Mouse (Mus musculus) hindbrain, embryonic 13.5 days (tissue): ENCODE measurements around the gene Rnf38. TPM values are rescaled to one million over a fixed set of nuclear protein-coding genes. Genes with fewer than 3 reads are reported as not detected.

Experiments
- ATAC-seq: fragments of 200-750 bp; cut with Nextera tagmentation; 2 replicates; pipeline ENCODE4 v1.8.0; 2017; ENCODE audit warnings: moderate TSS enrichment; ENCODE audit not compliant: low FRiP score
- H3K27ac ChIP-seq: fragments of 300-500 bp; sonication (generic); 2 replicates; pipeline ENCODE4 v1.5.1; 2015; ENCODE audit warnings: inconsistent platforms, mild to moderate bottlenecking, moderate library complexity
- H3K27me3 ChIP-seq: fragments of 300-500 bp; sonication (generic); 2 replicates; pipeline ENCODE4 v1.6.1; 2015; ENCODE audit warnings: mild to moderate bottlenecking, inconsistent platforms
- H3K36me3 ChIP-seq: fragments of 300-500 bp; sonication (generic); 2 replicates; pipeline ENCODE4 v1.6.1; 2015; ENCODE audit warnings: mild to moderate bottlenecking, inconsistent platforms
- H3K4me1 ChIP-seq: fragments of 300-500 bp; sonication (generic); replicated peaks from 2 replicates; pipeline ENCODE4 v1.6.1; 2015; ENCODE audit warnings: inconsistent platforms
- H3K4me2 ChIP-seq: fragments of 300-500 bp; sonication (generic); 2 replicates; pipeline ENCODE4 v1.6.1; 2015; ENCODE audit warnings: inconsistent platforms, mild to moderate bottlenecking, moderate library complexity
- H3K4me3 ChIP-seq: fragments of 300-500 bp; sonication (generic); 2 replicates; pipeline ENCODE4 v1.5.1; 2015; ENCODE audit warnings: mild to moderate bottlenecking, inconsistent platforms
- H3K9ac ChIP-seq: fragments of 300-500 bp; sonication (generic); 2 replicates; pipeline ENCODE4 v1.6.1; 2015; ENCODE audit warnings: mild to moderate bottlenecking, inconsistent platforms
- H3K9me3 ChIP-seq: fragments of 300-500 bp; sonication (generic); 2 replicates; pipeline ENCODE4 v1.6.1; 2016; ENCODE audit warnings: inconsistent platforms
- WGBS: fragments of 180-500 bp; shearing (Covaris S2); methylation state at CpG from one replicate; pipeline ENCODE4 v1.1.7; 2015; 5-methylcytosine and 5-hydroxymethylcytosine counted together
- polyA plus RNA-seq: library from polyadenylated mRNA; unstranded; fragments of >200 nt; fragmentation: Nextera tagmentation; extraction: Ambion mirVana; gene quantifications from 2 replicates; pipeline ENCODE4 v1.2.1, GENCODE M21; 2015

The Rnf38 gene
- polyA plus RNA-seq, 1 experiment from 2014 or later, result 39.9 TPM

DNA sequence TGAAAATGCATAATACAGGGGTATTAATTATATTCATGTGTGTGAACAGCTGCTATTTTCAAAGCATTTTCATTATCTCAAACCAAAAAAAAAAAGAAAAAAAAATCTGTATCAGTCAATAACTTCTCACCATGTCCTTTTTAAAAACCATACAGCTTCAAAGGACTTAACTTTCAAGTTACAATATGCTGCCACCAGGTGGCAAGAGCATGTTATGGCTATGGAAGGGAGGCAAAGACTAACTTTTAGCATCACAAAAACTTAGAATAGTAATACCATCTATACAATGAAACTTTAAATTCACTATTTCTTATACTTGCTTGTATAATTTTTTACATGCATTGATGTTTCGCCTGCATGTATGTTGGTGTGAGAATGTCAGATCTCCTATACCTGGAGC lies 33.6 kb downstream of the Rnf38 start:
- Histone ChIP-seq H3K27ac (no peak overlapping the region), H3K4me2 (no peak overlapping the region), H3K4me1 (0 out of 2 replicates have a peak, but pooled peaks cover 4% of the 10 kb centered on the region), H3K9ac (no peak overlapping the region), H3K9me3 (no peaks in the 10 kb centered on the region), H3K27me3 (no peaks in the 10 kb centered on the region), H3K4me3 (no peak overlapping the region), H3K36me3 (no peaks in the 10 kb centered on the region)
- 76% methylated on average over 1 of the region's 1 CpGs for WGBS
- ATAC-seq, result no peak

DNA sequence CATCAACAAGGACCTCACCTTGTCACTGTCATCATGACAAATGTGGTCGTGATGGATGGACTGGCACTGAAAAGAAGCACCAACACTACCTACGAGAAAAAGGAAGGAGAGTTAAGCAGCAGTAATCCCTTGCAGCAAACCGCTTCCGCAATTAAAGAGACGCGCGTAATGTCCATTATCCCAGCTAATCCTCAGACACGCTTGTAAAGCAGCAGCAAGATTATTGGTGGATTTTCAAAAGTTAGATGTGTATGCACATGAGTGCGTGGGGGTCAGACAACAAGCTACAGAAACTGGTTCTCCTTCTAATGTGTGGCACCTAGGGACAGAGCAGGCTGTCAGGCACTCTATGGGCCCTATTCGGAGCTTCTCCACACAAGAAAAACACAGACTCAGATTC lies 46.2 kb downstream of the Rnf38 start:
- WGBS, result 80% methylated on average over 10 of the region's 10 CpGs
- no peak for ATAC-seq

GRCm38 (mm10) chr4:44183862-44184261 lies 49.7 kb downstream of the Rnf38 start:
- 53% methylated on average over 1 of the region's 1 CpGs for WGBS

More for the DNA sequence above, 46.2 kb downstream of the Rnf38 start:
- Histone ChIP-seq H3K27ac (no peak overlapping the region), H3K27me3 (no peaks in the 10 kb centered on the region), H3K9me3 (no peaks in the 10 kb centered on the region), H3K4me1 (peaks cover 4% of the 10 kb centered on the region; the same call in 1 of the 2 replicates), H3K36me3 (no peaks in the 10 kb centered on the region), H3K4me3 (no peak overlapping the region), H3K9ac (no peak overlapping the region), H3K4me2 (no peak overlapping the region)

DNA sequence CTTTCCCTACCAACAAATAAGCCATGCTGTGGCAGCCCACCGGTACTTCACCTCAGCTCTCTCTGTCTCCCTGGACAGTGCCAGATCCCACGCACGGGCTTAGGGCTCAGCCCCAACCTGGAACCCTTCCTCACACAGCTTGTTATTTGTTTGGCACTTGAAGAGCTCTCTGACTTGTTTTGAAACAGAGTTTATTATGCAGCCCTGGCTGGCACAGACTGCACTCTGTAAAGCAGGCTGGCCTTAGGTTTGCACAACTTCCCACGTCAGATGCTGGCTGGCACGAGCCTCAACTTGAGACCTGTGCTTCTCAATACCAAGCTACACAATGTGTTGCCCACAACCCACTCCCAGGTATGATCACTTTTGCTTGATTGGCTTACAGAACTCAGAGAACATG lies 53.8 kb downstream of the Rnf38 start:
- WGBS, result 76% methylated on average over 5 of the region's 5 CpGs
- H3K9me3 ChIP-seq, result no peaks in the 10 kb centered on the region
- H3K4me1 ChIP-seq, result peaks cover 2% of the 10 kb centered on the region; the same call in 1 of the 2 replicates
- no peak overlapping the region for H3K4me2 ChIP-seq
- no peaks in the 10 kb centered on the region for H3K27me3 ChIP-seq
- H3K27ac ChIP-seq, result peak overlapping the region; percentile 1; the same call in 1 of the 2 replicates
- no peak for ATAC-seq
- no peak overlapping the region for H3K9ac ChIP-seq
- no peaks in the 10 kb centered on the region for H3K36me3 ChIP-seq
- H3K4me3 ChIP-seq, result no peak overlapping the region

More at GRCm38 (mm10) chr4:44183862-44184261, 49.7 kb downstream of the Rnf38 start:
- H3K27me3 ChIP-seq, result no peaks in the 10 kb centered on the region
- no peak for ATAC-seq
- H3K36me3 ChIP-seq, result no peaks in the 10 kb centered on the region
- no peak overlapping the region for H3K4me2 ChIP-seq
- no peak overlapping the region for H3K4me3 ChIP-seq
- peaks cover 6% of the 10 kb centered on the region for H3K4me1 ChIP-seq
- H3K9ac ChIP-seq, result no peak overlapping the region
- H3K27ac ChIP-seq, result no peak overlapping the region
- no peaks in the 10 kb centered on the region for H3K9me3 ChIP-seq

GRCm38 (mm10) chr4:44173177-44173576 lies 60.4 kb downstream of the Rnf38 start:
- no peak for ATAC-seq
- no peaks in the 10 kb centered on the region for H3K27me3 ChIP-seq
- 0% methylated on average over 1 of the region's 1 CpGs for WGBS
- H3K4me2 ChIP-seq, result no peak overlapping the region
- H3K4me3 ChIP-seq, result no peak overlapping the region
- peaks cover 8% of the 10 kb centered on the region for H3K4me1 ChIP-seq
- no peaks in the 10 kb centered on the region for H3K36me3 ChIP-seq
- H3K27ac ChIP-seq, result no peak overlapping the region
- H3K9me3 ChIP-seq, result no peaks in the 10 kb centered on the region
- no peak overlapping the region for H3K9ac ChIP-seq

DNA sequence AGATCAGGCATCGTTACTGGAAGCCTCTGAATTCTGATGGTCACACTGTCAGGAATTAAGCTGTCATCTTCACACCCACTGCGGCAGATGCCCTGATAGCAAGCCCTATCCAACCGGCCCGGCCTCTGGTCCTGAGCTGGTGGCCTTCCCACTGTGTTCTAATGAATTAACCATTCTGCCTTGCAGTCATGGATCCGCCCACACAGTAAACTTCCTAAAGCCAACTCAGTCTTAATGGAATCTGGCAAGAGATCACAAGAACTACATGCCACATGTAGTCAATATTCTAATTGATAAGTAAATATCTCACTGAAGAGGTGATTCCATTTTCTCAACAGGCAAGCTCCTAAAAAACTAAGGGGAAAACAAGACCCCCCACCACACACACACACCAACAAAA lies 60.9 kb downstream of the Rnf38 start:
- ATAC-seq, result no peak
- Histone ChIP-seq H3K4me2 (no peak overlapping the region), H3K9me3 (no peaks in the 10 kb centered on the region), H3K4me1 (peaks cover 8% of the 10 kb centered on the region), H3K27ac (no peak overlapping the region), H3K4me3 (no peak overlapping the region), H3K27me3 (no peaks in the 10 kb centered on the region), H3K36me3 (no peaks in the 10 kb centered on the region), H3K9ac (no peak overlapping the region)
- WGBS, result 45% methylated on average over 5 of the region's 5 CpGs

DNA sequence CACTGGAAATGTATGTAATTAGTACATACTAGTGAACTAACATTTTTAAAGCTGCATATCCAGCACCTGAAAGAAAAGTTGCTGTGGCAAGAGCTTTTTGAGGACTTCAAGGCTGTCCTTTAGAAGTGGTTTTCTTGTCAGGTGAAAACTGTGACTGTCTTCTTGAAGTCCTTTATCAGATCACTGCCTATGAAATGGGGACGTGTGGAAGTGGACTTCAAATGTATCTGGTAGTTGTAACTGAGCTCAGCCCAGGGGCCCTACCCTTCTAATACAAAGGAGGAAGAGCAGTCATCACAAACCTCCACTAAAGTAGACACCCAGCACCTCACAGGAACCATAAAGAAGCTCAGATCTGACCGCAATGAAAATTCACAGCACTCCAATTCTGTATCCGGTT lies 63.7 kb downstream of the Rnf38 start:
- H3K4me3 ChIP-seq, result no peak overlapping the region
- H3K36me3 ChIP-seq, result no peaks in the 10 kb centered on the region
- H3K27me3 ChIP-seq, result no peaks in the 10 kb centered on the region
- H3K9me3 ChIP-seq, result no peaks in the 10 kb centered on the region
- no peak for ATAC-seq
- peaks cover 22% of the 10 kb centered on the region for H3K4me1 ChIP-seq
- H3K4me2 ChIP-seq, result no peak overlapping the region
- H3K27ac ChIP-seq, result no peak overlapping the region
- no peak overlapping the region for H3K9ac ChIP-seq
- WGBS, result 87% methylated on average over 3 of the region's 3 CpGs

GRCm38 (mm10) chr4:44168816-44169215 lies 64.8 kb downstream of the Rnf38 start:
- WGBS, result 4% methylated on average over 7 of the region's 7 CpGs

DNA sequence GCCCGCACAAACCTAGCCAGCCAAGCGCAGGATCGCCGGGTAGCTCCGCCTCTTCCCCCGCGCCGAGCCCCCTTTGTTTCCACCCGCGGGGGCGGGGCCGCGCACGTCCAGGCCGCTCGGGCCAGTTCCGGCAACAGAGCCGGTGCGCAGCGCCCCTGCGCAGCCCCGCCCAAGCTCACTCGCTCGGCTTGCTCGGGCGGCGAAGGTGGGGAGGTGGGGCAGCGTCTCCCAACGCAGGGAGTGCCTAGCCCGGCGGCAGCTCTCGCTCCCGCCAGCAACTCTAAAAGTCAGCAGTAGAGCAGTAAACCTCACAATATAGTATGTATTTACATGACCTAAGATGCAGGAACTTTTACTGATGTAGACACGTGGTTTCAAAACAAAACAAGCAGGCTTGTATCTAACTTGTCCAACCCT lies 65.3 kb downstream of the Rnf38 start:
- H3K9ac ChIP-seq, result peak overlapping the region; percentile 63; the same call in 1 of the 2 replicates
- H3K36me3 ChIP-seq, result no peaks in the 10 kb centered on the region
- H3K4me3 ChIP-seq, result peak overlapping the region; percentile 46
- no peaks in the 10 kb centered on the region for H3K9me3 ChIP-seq
- H3K27me3 ChIP-seq, result no peaks in the 10 kb centered on the region
- H3K4me2 ChIP-seq, result peak overlapping the region; percentile 60
- peaks cover 37% of the 10 kb centered on the region for H3K4me1 ChIP-seq
- WGBS, result under 1% methylated on average over 19 of the region's 34 CpGs
- H3K27ac ChIP-seq, result peak overlapping the region; percentile 69
- peak; percentile 86 for ATAC-seq

More at GRCm38 (mm10) chr4:44168816-44169215, 64.8 kb downstream of the Rnf38 start:
- H3K36me3 ChIP-seq, result no peaks in the 10 kb centered on the region
- H3K9me3 ChIP-seq, result no peaks in the 10 kb centered on the region
- H3K27ac ChIP-seq, result no peak overlapping the region
- ATAC-seq, result 0 out of 2 replicates have a peak, but pooled peaks have one; percentile 7
- peak overlapping the region; percentile 46 for H3K4me3 ChIP-seq
- no peak overlapping the region for H3K9ac ChIP-seq
- no peaks in the 10 kb centered on the region for H3K27me3 ChIP-seq
- peak overlapping the region; percentile 60 for H3K4me2 ChIP-seq
- peaks cover 32% of the 10 kb centered on the region for H3K4me1 ChIP-seq

DNA sequence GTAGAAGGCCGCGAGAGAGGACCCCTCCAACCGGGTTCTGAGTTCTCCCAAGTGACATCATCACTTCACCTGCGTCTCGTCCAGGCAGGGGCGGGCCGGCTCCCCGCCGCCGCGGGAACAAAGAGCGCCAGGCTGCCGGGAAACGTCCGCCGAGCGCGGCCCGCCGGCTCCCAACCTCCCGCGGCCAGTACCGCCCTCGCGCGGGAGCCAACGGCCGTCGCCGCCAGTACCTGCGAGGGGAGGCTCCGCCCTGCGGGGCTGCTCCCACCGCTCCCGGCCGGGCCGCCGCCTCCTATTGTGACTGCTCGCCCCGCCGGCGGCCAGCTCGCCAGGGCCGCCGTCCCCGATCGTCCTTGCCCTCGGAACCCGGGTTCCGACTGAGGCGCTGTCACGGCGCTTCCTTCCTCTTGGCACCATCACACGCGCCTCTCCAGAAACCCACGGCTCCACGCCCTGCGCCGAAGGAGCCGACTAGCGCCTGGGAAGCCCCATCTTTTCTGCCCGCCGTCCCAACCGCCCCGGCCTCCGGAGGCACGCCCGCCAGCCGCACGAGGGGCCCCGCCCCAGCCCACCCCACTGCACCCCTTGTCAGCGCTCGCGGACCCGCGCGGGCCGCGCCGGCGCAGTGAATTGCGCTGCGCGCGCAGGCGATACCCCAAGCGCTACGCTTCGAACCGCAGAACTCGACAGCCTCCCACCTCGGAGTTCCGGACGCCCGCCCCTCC lies 66.0 kb downstream of the Rnf38 start:
- ATAC-seq, result peak; percentile 88
- Histone ChIP-seq H3K27ac (peak overlapping the region; percentile 99), H3K9me3 (no peaks in the 10 kb centered on the region), H3K36me3 (no peaks in the 10 kb centered on the region), H3K27me3 (no peaks in the 10 kb centered on the region), H3K9ac (peak overlapping the region; percentile 95), H3K4me3 (peak overlapping the region; percentile 85), H3K4me2 (peak overlapping the region; percentile 75), H3K4me1 (peaks cover 44% of the 10 kb centered on the region)
- under 1% methylated on average over 63 of the region's 95 CpGs for WGBS

DNA sequence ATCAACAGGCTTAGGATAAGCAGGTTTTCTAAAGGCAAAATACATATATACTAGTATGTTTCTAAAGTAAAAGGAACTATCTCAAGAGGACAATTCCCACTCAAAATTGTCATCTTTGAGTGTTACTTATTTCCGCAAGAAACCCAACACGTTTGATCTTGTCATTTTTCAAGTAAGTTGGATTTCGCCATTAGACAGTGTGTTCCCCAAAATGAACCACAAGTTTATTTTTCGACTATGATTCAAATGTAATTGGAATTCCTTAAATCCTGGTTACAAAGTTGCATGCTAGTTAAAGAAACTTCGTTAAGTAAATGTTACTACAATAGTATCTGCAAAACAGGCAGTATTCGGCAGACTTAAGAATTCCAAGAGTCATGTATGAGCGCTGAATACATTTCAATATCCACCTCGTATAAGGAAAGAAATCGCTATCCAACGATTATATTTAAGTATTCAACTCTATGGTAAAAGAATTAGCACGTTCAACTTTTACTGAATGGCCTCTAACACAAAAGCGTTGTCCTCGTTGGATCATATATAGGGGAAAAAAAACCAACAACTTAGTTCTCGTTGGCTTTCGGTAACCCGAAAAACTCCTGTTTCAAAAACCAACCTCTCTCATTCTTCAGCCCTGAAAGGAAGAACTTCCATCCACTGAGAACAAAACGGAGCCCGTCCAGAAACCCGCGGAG lies 66.7 kb downstream of the Rnf38 start:
- WGBS, result 5% methylated on average over 20 of the region's 20 CpGs
- Histone ChIP-seq H3K27ac (peak overlapping the region; percentile 99), H3K36me3 (no peaks in the 10 kb centered on the region), H3K4me2 (peak overlapping the region; percentile 75), H3K27me3 (no peaks in the 10 kb centered on the region), H3K9me3 (no peaks in the 10 kb centered on the region), H3K4me1 (peaks cover 51% of the 10 kb centered on the region), H3K9ac (peak overlapping the region; percentile 95), H3K4me3 (peak overlapping the region; percentile 85)
- no peak for ATAC-seq

- ATAC-seq, result no peak
- H3K27me3 ChIP-seq, result no peaks in the 10 kb centered on the region
- WGBS, result 84% methylated on average over 5 of the region's 5 CpGs
- no peak overlapping the region for H3K27ac ChIP-seq
- peaks cover 63% of the 10 kb centered on the region for H3K4me1 ChIP-seq
- no peak overlapping the region for H3K9ac ChIP-seq
- peak overlapping the region; percentile 85; the same call in 1 of the 2 replicates for H3K4me3 ChIP-seq
- no peaks in the 10 kb centered on the region for H3K36me3 ChIP-seq
- no peaks in the 10 kb centered on the region for H3K9me3 ChIP-seq
- H3K4me2 ChIP-seq, result peak overlapping the region; percentile 75
These were observed 69.0 kb downstream of the Rnf38 start for GRCm38 (mm10) chr4:44164621-44165020.
